Mouse (Mus musculus): ENCODE measurements around the gene Micall2. TPM values are rescaled to one million over a fixed set of nuclear protein-coding genes. Genes with fewer than 3 reads are reported as not detected.

Gene Micall2
- polyA plus RNA-seq, 1 experiment from 2014 or later: 14.0 TPM

- no peak overlapping the region for H3K27ac ChIP-seq
- WGBS: 56% methylated on average over 16 of the region's 16 CpGs
- no peaks in the 10 kb centered on the region for H3K9me3 ChIP-seq
Observed at GRCm38 (mm10) chr5:139694292-139694988, 41.7 kb downstream of the Micall2 start.

GRCm38 (mm10) chr5:139690791-139691190 lies 45.3 kb downstream of the Micall2 start:
- WGBS: 74% methylated on average over 9 of the region's 9 CpGs
- Histone ChIP-seq H3K9me3 (no peaks in the 10 kb centered on the region), H3K27ac (no peak overlapping the region), H3K4me2 (no peak overlapping the region), H3K27me3 (replicated peaks) (peaks cover 3% of the 10 kb centered on the region; the same call in 1 of the 2 replicates), H3K36me3 (replicated peaks) (no peaks in the 10 kb centered on the region), H3K4me1 (peaks cover 24% of the 10 kb centered on the region), H3K4me3 (no peak overlapping the region), H3K9ac (no peak overlapping the region)
- ATAC-seq (replicated peaks): no peak

More at GRCm38 (mm10) chr5:139694292-139694988, 41.7 kb downstream of the Micall2 start:
- H3K4me1 ChIP-seq: peaks cover 10% of the 10 kb centered on the region
- H3K4me2 ChIP-seq: peak overlapping the region; percentile 18
- H3K36me3 ChIP-seq (replicated peaks): no peaks in the 10 kb centered on the region
- no peak overlapping the region for H3K9ac ChIP-seq
- ATAC-seq (replicated peaks): peak; percentile 50; the same call in 1 of the 2 replicates
- H3K27me3 ChIP-seq (replicated peaks): no peaks in the 10 kb centered on the region
- no peak overlapping the region for H3K4me3 ChIP-seq

GRCm38 (mm10) chr5:139688356-139688755 lies 47.8 kb downstream of the Micall2 start:
- no peak for ATAC-seq (replicated peaks)
- H3K9ac ChIP-seq: no peak overlapping the region
- peaks cover 11% of the 10 kb centered on the region for H3K27me3 ChIP-seq (replicated peaks)
- H3K4me2 ChIP-seq: no peak overlapping the region
- H3K27ac ChIP-seq: no peak overlapping the region
- no peaks in the 10 kb centered on the region for H3K9me3 ChIP-seq
- H3K36me3 ChIP-seq (replicated peaks): no peaks in the 10 kb centered on the region
- peaks cover 13% of the 10 kb centered on the region; the same call in 1 of the 2 replicates for H3K4me1 ChIP-seq
- H3K4me3 ChIP-seq: no peak overlapping the region
- WGBS: 81% methylated on average over 12 of the region's 12 CpGs

GRCm38 (mm10) chr5:139687646-139688045 lies 48.5 kb downstream of the Micall2 start:
- Histone ChIP-seq H3K36me3 (replicated peaks) (no peaks in the 10 kb centered on the region), H3K27ac (no peak overlapping the region), H3K4me1 (peaks cover 15% of the 10 kb centered on the region), H3K27me3 (replicated peaks) (peaks cover 11% of the 10 kb centered on the region), H3K9ac (no peak overlapping the region), H3K9me3 (no peaks in the 10 kb centered on the region), H3K4me2 (no peak overlapping the region), H3K4me3 (no peak overlapping the region)
- no peak for ATAC-seq (replicated peaks)
- WGBS: 6% methylated on average over 13 of the region's 13 CpGs

GRCm38 (mm10) chr5:139686530-139687249 lies 49.4 kb downstream of the Micall2 start:
- Histone ChIP-seq H3K36me3 (replicated peaks) (no peaks in the 10 kb centered on the region), H3K4me2 (no peak overlapping the region), H3K4me3 (no peak overlapping the region), H3K27me3 (replicated peaks) (peaks cover 11% of the 10 kb centered on the region), H3K9ac (no peak overlapping the region; the same call in 1 of the 2 replicates), H3K9me3 (no peaks in the 10 kb centered on the region), H3K4me1 (peaks cover 23% of the 10 kb centered on the region), H3K27ac (0 out of 2 replicates have a peak overlapping the region, but pooled peaks have one; percentile 6)
- peak; percentile 57; the same call in 1 of the 2 replicates for ATAC-seq (replicated peaks)
- 19% methylated on average over 21 of the region's 21 CpGs for WGBS

- H3K36me3 ChIP-seq (replicated peaks): no peaks in the 10 kb centered on the region
- H3K27ac ChIP-seq: no peak overlapping the region
- no peak overlapping the region for H3K4me3 ChIP-seq
- no peak overlapping the region for H3K9ac ChIP-seq
- WGBS: 5% methylated on average over 2 of the region's 2 CpGs
- H3K4me1 ChIP-seq: peaks cover 28% of the 10 kb centered on the region
- no peaks in the 10 kb centered on the region for H3K9me3 ChIP-seq
- peaks cover 18% of the 10 kb centered on the region for H3K27me3 ChIP-seq (replicated peaks)
- H3K4me2 ChIP-seq: no peak overlapping the region
- ATAC-seq (replicated peaks): no peak
Observed at GRCm38 (mm10) chr5:139683228-139683627, 52.9 kb downstream of the Micall2 start.

GRCm38 (mm10) chr5:139682631-139682977 lies 53.5 kb downstream of the Micall2 start:
- no peak overlapping the region for H3K9ac ChIP-seq
- peak overlapping the region; percentile 68 for H3K27ac ChIP-seq
- peaks cover 28% of the 10 kb centered on the region for H3K4me1 ChIP-seq
- peak overlapping the region; percentile 25 for H3K4me2 ChIP-seq
- no peak overlapping the region for H3K4me3 ChIP-seq
- peak; percentile 57 for ATAC-seq (replicated peaks)
- H3K9me3 ChIP-seq: no peaks in the 10 kb centered on the region
- peaks cover 17% of the 10 kb centered on the region; the same call in 1 of the 2 replicates for H3K27me3 ChIP-seq (replicated peaks)
- WGBS: 7% methylated on average over 7 of the region's 7 CpGs
- no peaks in the 10 kb centered on the region for H3K36me3 ChIP-seq (replicated peaks)

- Histone ChIP-seq H3K27me3 (replicated peaks) (peaks cover 15% of the 10 kb centered on the region; the same call in 1 of the 2 replicates), H3K4me3 (no peak overlapping the region), H3K4me2 (peak overlapping the region; percentile 25), H3K27ac (peak overlapping the region; percentile 68), H3K9ac (0 out of 2 replicates have a peak overlapping the region, but pooled peaks have one; percentile 13), H3K9me3 (no peaks in the 10 kb centered on the region), H3K4me1 (peaks cover 22% of the 10 kb centered on the region), H3K36me3 (replicated peaks) (no peaks in the 10 kb centered on the region)
- 5% methylated on average over 20 of the region's 20 CpGs for WGBS
- peak; percentile 77 for ATAC-seq (replicated peaks)
Observed at GRCm38 (mm10) chr5:139681832-139682630, 54.1 kb downstream of the Micall2 start.

- Histone ChIP-seq H3K4me2 (no peak overlapping the region), H3K9ac (no peak overlapping the region), H3K27me3 (replicated peaks) (peaks cover 26% of the 10 kb centered on the region), H3K9me3 (no peaks in the 10 kb centered on the region), H3K4me1 (peaks cover 7% of the 10 kb centered on the region; the same call in 1 of the 2 replicates), H3K27ac (no peak overlapping the region), H3K4me3 (no peak overlapping the region), H3K36me3 (replicated peaks) (no peaks in the 10 kb centered on the region)
- ATAC-seq (replicated peaks): no peak
Observed at GRCm38 (mm10) chr5:139675707-139675967, 60.5 kb downstream of the Micall2 start.

- WGBS: 31% methylated on average over 13 of the region's 13 CpGs
- Histone ChIP-seq H3K4me3 (no peak overlapping the region), H3K4me2 (no peak overlapping the region), H3K27ac (no peak overlapping the region), H3K9ac (no peak overlapping the region), H3K4me1 (peaks cover 7% of the 10 kb centered on the region; the same call in 1 of the 2 replicates), H3K36me3 (replicated peaks) (no peaks in the 10 kb centered on the region), H3K27me3 (replicated peaks) (peaks cover 26% of the 10 kb centered on the region), H3K9me3 (no peaks in the 10 kb centered on the region)
- ATAC-seq (replicated peaks): no peak
Observed at GRCm38 (mm10) chr5:139674940-139675706, 61.0 kb downstream of the Micall2 start.

GRCm38 (mm10) chr5:139669380-139669779 lies 66.8 kb downstream of the Micall2 start:
- WGBS: 12% methylated on average over 8 of the region's 8 CpGs
- Histone ChIP-seq H3K4me3 (no peak overlapping the region), H3K9ac (no peak overlapping the region), H3K27me3 (replicated peaks) (peaks cover 38% of the 10 kb centered on the region), H3K36me3 (replicated peaks) (no peaks in the 10 kb centered on the region), H3K9me3 (no peaks in the 10 kb centered on the region), H3K27ac (no peak overlapping the region), H3K4me1 (peaks cover 11% of the 10 kb centered on the region; the same call in 1 of the 2 replicates), H3K4me2 (no peak overlapping the region)
- no peak for ATAC-seq (replicated peaks)
